Mouse (Mus musculus) yolk sac, embryonic 10.5 days (tissue): ENCODE results near the gene Otos.
A peak's percentile ranks its signal among the peaks of the same experiment; 100 is the strongest.

Experiments
- DNase-seq: peaks from one replicate; pipeline ENCODE4 v3.0.0-alpha.2; 2017; ENCODE audit warnings: low spot score

Otos gene

DNA sequence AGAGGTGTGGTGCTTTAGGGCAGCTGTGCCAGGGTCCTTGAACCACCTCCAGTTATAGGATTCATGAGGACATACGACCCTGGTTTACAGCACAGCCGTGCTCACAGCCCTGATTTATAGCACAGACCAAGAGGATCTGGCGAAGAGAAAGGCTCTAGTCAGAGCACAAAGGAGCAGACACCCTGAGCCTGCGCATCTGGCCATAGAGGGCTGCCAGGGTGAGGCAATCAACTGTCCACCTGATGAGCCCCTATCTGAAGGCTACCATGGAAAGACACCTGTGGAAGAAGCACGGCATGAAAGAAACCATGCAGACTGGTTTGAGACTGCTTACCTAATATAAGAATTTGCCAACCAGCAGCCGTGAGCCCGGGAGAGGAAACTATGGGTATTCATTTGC is 2.0 kb downstream of the Otos start:
- DNase-seq = no peak

DNA sequence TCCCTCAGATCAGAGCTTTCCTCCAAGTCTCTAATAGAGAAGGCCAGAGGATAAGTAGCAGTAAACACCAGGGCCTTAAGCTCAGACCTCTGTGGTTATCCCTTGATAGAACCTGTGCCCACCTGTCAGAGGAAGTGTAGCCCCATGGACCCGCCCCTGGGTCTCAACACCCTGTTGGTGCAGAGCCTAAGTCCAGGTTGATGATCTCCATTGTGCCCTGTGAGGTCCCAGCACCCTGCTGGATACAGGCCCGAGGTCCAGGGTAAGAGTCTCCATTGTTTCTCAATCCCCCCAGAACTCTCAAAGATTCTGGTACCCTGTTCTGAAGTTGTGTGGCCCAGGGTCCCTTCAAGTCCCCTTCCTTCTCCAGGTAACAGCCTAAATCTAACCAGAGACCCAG is 2.5 kb downstream of the Otos start:
- DNase-seq = no peak

DNA sequence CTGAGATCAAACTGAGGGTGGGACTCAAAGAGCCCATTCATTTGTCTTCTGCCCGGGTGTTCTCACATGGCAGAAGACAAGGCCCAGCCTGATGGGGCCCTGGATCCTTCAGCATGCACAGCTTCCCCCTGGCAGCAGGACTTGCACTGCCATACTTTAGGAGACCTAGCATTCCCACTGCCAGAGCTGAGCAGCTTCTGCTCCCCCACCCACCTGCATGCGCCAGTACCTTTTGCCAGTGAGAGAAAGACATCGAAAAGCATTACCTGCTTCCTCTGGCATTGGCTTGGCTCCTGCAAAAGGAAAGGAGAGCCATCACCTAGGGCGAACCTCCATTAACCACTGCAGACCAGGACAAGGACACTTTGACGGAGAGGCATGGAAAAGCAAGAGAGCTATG is 3.7 kb downstream of the Otos start:
- no peak for DNase-seq

DNA sequence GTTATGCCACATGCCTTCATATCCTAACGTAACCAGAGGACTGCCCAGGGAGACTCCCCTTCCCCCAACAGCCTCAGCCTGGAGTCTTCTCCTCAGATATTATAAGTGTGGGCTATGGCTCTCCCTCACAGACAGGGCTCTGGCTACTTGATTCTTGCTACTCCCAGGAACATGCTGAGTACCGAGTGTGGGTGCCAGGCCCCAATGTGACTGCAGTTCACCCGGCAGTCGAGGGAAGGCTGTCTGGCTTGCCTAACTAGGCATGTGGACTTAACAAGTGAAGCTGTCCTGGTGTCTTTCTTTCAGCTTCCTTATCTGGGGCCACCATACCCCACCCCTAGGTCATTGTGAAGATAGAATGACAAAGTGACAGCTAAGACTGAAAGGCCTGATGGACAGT is 5.0 kb downstream of the Otos start:
- no peak for DNase-seq

DNA sequence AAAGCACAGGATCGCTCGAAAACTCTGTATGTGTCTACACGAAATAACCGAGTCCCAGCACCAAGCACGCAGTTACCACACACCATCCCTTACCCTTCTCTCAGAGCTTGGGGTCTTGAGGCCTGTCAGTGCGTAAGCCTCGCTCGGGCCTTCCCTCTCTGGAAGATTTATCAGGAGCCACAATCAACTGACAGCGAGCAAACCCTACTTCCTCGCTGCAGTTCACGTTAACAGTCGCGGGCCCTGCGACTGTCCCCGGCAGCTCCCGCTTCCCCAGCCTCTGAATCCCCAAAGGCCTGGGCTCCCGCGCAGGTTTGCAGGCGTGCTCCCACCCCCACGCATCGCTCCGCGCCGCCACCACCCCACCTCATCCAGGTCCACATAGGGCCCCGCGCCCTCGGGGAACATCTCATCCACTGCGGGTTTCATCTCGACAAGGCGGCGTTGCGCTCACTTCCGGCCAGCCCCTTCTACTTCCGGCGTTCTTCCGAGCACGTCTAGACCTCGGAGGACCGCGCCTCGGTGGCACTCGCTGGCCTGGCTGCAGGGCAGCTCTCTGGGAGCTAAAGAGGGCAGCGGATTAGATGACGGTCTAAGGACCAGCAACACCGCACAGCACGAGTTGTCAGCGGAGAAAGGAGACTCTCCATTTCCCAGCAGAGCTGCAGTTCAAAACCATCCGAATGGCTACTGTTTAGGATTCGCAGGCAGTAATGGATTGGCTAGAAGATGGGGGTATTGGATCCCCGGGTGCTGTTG is 6.9 kb downstream of the Otos start, which contains the start of gene Cops9:
Cops9 (minus strand) TSS at position 472 of the 759 bp plus-strand sequence.
- peak; percentile 90 for DNase-seq

DNA sequence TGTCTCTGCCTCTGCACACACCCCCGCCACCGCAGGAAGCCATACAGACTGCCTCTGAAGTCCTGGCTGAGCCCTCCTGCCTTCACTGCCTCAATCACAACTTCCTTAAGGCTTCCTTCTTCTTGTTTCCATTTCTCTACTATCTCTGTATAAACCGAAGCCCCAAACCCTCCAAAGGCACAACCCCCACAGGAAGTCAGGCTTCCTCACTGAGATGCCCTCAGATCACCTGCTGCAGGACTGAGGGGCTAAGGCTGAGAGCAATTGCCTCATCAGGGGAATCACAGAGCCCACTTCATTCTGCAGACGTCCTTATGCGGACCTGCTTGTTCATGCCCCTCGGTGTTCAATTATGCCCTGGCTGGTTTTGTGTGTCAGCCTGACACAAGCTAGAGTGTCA is 8.2 kb downstream of the Otos start:
- no peak for DNase-seq

DNA sequence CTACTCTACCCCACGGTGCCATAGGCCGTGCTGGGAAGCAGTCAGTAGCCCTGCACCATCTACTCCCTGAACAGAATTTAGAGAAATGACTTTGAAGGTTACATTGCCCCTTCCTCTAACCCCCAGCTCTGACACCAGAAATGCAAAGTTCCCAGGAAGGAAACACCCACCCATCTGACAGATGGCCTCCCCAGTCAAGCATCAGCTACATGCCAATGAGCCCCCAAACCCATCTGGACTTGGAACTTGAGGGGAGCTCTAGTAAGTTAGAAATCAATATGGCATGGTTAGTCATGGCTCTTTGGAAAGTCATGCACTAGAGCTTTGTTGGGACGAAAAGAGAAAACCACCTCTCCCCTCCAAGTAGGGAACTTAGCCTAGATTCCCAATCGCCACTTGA is 9.9 kb downstream of the Otos start:
- no peak for DNase-seq

DNA sequence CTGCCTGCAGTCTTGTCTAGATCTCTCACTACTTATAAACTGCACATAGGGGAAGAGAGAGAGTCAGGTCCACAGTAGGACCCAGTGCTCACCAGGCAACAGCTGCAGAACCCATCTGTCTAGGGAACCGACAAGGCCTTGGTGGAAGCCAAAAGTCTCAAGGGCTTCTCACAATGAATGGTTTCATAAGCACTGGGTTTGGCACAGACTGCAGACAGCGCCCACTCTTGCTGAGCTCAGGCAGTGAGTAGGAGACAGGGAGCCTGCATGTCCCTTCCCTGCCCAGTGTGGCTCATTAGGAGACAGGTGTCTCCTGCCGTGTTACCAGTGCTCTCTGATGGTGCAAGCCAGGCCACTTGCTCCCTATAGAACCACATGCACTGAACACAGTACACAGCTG is 10.5 kb downstream of the Otos start:
- DNase-seq = no peak

DNA sequence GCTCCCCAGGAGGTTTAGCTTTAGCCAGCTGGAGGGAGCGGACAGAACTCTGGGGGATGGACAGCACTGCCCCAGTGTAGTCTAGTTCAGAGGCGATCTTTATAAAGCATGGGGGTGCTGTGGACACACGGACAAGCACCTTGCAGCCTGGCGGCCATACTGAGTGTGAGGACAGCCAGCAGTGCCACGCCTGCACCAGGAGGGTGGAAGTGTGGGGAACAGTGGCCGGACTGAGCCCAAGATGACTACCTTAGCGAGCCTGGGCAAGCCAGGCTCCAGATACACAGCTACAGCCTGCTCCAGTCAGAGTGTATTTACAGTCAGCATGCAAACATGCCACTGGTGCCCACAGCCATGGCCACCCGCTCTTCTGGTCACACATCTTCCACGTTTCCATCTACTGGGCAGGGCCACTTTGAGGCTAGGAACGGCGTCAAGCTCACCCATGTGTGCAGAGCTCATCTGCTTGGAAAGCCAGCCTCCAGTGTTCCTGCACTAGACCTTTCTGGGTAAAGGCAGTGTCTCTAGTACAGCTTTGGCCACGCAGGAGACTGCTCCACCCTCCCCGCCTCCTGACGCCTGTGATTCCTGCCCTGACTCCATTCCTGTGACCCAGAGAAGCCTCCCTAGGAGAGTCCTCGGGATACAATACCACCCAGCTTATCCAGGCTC is 11.0 kb downstream of the Otos start:
- no peak for DNase-seq

DNA sequence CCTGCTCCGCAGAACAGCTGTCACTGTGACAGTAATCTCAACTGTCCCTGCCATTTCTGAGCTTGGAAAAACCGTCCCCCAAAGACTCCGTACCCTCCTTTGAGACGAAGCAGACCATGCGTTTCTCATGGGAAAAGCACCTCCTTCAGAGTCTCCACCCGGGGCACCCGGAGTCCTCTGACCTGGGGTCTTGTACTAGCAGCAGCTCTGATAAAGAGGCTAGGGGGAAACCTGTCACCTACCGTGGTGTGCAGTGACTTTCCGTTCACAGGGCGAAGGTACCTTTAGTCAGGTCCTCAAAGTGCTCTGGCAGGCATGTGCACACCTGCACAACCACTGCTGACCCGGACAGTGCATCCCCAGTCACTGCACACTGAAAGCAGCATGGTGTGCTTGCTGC is 12.0 kb downstream of the Otos start:
- DNase-seq = no peak

DNA sequence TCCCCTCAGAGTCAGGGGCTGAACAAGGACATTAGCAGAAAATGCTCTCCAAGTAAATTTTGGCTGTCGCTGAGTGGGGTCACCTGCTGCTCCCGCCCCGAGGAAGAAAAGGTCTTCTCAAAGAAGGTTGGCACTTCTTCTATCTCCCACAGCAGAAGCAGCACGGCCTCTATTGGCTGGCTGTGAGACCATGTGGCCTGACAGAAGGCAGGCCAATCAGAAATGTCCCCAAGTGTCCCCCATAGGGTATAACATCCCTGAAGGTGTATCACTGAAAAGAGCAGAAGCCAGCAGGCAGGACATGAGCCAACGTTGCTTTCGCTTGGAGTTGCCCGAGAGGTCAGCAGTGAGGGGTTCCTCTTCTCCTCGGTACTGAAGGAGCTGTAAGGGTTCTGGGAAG is 12.6 kb downstream of the Otos start:
- no peak for DNase-seq

DNA sequence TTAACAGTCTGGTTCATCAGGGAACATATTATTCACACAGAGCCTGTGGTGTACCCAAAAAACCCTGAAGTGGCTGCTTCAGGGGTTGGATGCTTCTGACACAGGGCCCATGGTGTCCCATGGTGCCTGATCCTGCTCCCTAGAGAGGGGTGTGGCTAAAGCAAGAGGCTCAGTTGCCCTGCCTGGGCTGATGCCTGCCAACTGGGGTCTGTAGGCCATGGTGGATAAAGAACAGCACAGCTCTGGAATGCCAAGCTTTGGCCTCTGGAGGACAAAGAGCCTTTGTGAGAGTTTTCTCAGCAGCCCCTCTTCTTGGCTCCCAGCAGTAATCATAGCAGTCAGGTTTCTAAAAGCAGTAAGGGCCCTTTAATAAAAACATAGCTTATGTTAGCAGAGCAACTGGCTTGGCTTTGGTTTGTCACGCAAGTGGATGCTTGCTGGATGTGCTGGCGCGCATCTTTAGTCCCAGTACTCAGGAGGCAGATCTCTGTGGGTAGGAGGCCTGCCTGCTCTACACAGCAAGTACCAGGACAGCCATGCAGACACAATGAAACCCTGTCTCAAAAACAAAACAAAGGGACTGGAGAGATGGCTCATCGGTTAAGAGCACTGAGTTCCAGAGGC is 13.6 kb downstream of the Otos start:
- DNase-seq = no peak

DNA sequence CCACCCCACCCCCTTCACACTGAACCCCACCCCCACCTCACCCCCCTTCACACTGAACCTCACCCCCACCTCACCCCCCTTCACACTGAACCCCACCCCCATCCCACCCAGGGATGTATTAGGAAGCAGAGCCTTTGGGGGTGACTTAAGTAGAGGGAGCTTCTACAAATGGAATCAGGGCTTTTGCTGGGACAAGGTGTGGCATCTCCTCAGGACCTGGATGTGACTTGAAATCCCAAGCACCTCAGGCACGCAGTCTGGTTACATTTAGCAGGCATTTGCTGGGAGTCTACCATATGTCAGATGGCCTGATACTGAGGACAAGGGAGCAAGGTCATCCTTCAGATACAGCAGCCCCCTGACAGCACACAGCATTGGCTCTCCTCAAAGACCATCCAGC is 14.1 kb downstream of the Otos start:
- DNase-seq = no peak

DNA sequence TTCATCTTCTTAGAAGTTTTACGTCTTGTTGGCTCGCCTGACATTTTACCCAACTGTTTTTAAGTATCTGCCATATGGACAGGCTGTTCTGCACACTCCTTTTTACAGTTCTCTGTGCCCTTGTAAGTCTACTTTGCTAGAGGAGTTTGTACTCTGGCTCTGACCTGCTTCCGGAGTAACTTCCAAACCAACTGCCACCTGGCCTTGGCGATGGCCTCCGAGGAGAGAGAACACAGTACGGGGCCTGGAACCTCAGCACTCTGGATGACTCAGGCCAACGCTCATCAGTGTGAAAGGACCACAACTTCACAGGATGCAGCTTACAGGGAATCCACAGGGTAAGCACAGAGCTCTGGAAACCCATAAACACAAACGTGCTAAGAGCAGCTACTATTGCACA is 14.9 kb downstream of the Otos start:
- no peak for DNase-seq

DNA sequence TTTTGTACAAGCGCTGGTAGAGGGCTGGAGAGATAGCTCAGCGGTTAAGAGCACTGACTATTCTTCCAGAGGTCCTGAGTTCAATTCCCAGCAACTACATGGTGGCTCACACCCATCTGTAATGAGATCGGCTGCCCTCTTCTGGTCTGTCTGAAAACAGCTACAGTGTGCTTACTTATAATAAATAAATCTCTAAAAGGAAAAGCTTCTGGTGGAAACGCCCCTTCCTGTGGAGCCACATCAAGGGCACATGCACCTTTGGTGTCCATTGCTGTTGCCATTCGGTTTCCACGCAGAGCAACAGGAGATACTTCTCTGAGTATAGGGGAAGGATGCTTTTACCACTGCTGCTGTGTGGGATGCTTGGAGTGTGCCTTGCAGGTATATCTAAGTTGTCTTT is 15.7 kb downstream of the Otos start:
- no peak for DNase-seq

DNA sequence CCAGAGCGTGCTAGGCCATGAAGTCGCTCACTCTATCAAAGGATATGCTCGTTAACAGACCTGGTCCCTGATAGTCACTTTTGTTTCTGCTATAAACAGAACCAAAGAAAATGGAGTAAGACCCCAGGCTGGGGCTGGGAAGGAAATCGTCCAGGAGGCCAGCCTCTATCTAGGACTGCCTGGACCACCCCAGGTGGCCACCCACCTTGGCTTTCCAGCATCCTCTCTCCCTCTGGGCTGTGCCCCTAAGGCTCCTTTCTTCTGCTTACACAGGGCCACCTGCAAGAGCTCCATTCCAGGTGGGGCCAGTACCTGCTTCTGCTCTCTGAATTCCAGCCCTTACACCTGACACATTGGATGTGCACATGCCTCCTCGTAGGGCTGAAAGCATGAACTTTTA is 16.4 kb downstream of the Otos start:
- DNase-seq = no peak

DNA sequence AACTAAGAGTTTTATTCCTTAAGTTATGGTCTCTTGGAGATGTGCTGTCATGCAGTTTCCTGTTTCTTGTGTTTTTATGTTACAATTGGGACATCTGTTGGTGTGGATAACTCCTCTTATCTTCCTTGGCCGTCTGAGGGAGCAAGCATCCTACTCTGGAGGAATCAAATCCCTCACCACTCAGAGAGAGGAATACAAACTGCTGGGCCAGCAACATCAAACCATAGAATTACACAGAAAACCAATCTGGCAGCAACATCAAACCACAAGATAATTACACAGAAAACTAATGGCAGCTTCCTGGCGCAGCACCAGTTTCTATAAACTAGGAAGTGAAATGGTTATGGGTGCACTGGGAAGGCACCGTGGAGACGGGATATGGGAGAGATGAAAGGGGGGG is 20.4 kb downstream of the Otos start:
- no peak for DNase-seq

DNA sequence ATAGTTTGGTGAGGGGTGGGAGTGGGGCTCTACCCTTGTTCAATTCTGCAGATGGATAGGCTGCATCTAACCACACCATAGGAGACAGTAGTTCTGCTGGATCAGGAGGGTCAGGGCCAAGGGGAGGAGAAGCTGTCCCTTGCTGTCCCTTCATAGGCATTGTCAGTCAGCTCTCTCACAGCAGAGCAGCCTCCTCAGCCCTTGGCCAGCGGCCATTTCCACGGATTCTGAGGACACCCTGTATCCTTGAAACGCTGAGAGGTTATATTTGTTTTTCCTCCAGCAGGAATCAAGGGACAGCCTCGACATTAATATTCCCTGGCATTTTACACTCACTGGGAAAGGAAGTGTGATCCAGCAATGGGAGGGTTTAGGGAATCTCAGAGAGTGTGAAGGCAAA is 30.3 kb downstream of the Otos start:
- DNase-seq = no peak

DNA sequence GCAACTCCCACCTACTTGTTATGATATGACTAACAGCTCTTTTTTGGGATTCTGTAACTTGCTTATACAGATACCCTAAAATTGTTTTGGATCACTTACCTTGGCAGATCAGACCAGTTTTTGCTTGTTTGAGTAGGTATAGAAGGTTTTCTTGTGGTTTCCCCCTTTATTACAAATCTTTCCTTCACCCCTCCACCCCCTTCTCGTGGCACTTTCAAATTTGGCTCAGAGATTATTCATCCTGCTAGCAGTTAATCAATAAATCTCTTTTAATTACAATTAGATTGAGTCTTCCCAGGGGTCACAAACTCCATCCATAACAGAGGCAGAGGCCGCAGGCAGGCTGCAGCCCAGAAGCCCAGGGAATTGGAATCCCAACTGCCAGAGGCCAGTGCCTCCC is 31.2 kb downstream of the Otos start, which contains the start of gene Olfr12:
Olfr12 (plus strand) TSS at position 301 of the 400 bp plus-strand sequence.
- no peak for DNase-seq

DNA sequence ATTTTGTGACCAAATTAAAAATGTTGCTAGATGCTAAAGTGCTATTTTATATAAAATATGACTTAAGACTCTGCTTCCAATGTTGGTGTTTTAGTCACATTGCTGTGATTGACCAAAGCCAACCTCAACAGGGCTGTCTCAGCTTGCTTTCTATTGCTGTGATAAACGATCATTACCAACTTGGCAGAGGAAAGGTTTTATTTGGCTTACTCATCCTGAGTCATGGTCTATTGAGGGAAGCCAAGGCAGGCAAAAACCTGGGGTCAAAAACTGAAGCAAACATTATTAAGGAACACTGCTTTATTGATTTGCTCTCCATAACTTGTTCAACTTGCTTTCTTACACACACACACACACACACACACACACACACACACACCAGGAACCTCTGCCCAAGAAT is 32.6 kb downstream of the Otos start:
- DNase-seq = no peak

DNA sequence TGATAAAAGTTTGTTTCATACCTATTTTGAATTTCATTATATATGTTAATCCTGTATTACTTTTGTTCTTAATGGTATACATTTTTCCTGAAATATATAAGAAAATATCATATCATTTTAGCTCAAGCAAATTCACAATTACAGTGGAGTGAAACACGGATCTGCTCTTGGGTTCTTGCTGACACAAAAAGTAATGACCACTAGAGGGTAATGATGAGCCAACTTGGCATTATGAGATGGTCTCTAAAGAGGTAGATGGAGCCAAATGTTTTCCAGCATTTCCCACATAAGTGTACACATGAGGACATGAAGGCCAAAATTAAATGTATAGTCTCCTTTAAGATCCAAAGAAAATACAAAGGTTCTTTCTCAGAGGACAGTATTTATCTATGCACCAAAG is 34.1 kb downstream of the Otos start:
- DNase-seq = no peak

DNA sequence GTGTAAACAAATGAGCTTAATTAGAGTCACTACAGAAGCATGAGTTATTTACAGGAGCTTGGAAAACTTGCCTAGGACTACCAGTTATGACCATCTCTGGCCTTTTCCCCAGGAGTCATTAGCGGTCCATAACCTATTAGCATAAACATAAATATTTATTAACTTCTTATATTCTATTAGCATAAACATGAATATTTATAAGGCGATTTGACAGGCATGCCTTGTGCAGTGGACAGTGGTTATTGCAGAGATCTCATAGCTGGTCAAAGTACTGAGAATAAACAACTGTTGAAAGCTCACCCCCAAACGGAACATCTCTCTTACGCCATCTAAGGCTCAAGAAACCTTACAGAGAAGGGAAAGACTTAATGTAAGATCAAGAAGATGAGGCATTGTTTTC is 35.5 kb downstream of the Otos start:
- DNase-seq = no peak

DNA sequence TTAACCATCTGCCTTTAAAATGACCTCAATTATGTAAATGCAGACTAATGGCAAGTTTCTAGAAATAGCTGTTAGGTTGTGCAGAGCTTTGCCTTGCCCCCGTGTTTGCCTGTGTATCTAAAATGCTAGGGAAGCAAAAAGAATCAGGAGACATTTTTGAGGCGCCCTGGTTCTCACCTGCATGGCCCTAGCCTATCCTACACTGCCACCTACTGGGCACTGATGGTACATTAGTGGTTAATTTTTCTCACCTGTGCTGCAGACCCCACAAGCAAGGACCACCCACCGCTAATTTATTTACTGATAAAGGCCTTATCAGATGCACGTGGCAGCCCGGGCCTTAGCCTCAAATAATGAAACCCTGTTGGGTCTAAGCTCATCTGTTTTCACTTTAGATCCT is 37.6 kb downstream of the Otos start:
- peak; percentile 9 for DNase-seq
